Mouse (Mus musculus) spleen, postnatal 14 days (tissue): ENCODE measurements around the gene Tor3a.

Experiments used
- DNase-seq, 2 experiments: peaks; one replicate each; pipeline ENCODE4 v3.0.0; 2021 to 2022; ENCODE audit warnings: low spot score in 2 of 2

Gene Tor3a

GRCm38 (mm10) chr1:156635148-156635547 is 39.0 kb downstream of the Tor3a start:
- DNase-seq: no peak

- DNase-seq: no peak
These were observed 41.1 kb downstream of the Tor3a start for GRCm38 (mm10) chr1:156633095-156633494.

- no peak for DNase-seq
These were observed 43.2 kb downstream of the Tor3a start for GRCm38 (mm10) chr1:156630965-156631364.

GRCm38 (mm10) chr1:156629984-156630383 is 44.2 kb downstream of the Tor3a start:
- DNase-seq: no peak

GRCm38 (mm10) chr1:156626729-156627128 is 47.4 kb downstream of the Tor3a start:
- no peak for DNase-seq

GRCm38 (mm10) chr1:156624231-156624630 is 49.9 kb downstream of the Tor3a start:
- DNase-seq: no peak

- no peak for DNase-seq
These were observed 53.2 kb downstream of the Tor3a start for GRCm38 (mm10) chr1:156620951-156621350.

GRCm38 (mm10) chr1:156620292-156620909 is 53.8 kb downstream of the Tor3a start:
- DNase-seq: no peak

- DNase-seq: no peak
These were observed 56.3 kb downstream of the Tor3a start for GRCm38 (mm10) chr1:156617811-156618210.

GRCm38 (mm10) chr1:156616989-156617598 is 57.1 kb downstream of the Tor3a start:
- no peak for DNase-seq

- peak; percentile 36 to 55 for DNase-seq
These were observed 58.6 kb downstream of the Tor3a start for GRCm38 (mm10) chr1:156615381-156616133.

GRCm38 (mm10) chr1:156614710-156615109 is 59.4 kb downstream of the Tor3a start:
- DNase-seq: no peak

- no peak for DNase-seq
These were observed 60.2 kb downstream of the Tor3a start for GRCm38 (mm10) chr1:156613855-156614530.

- DNase-seq: no peak
These were observed 63.9 kb downstream of the Tor3a start for GRCm38 (mm10) chr1:156610257-156610656.

GRCm38 (mm10) chr1:156608496-156608895 is 65.7 kb downstream of the Tor3a start:
- DNase-seq: no peak

GRCm38 (mm10) chr1:156605940-156606339 is 68.2 kb downstream of the Tor3a start:
- no peak for DNase-seq

- DNase-seq: no peak
These were observed 68.9 kb downstream of the Tor3a start for GRCm38 (mm10) chr1:156605094-156605866.
